Mouse (Mus musculus) MEL (cell line): ENCODE results near the gene Dazl. TPM values are rescaled to one million over a fixed set of nuclear protein-coding genes. Genes with fewer than 3 reads are reported as not detected.

ENCODE experiments used
- DNase-seq: peaks from one replicate; pipeline ENCODE4 v3.0.0; 2011; ENCODE audit warnings: low read depth, low spot score
- H3K27ac ChIP-seq: 2 replicates; pipeline ENCODE4 v1.5.1; 2012; ENCODE audit warnings: low read depth, mild to moderate bottlenecking, control low read depth, low read length, moderate library complexity; ENCODE audit not compliant: control insufficient read depth
- H3K27me3 ChIP-seq, 2 experiments: fragments of 150-350 bp in 1 of 2; sonication (generic) in 1 of 2; 2 replicates each; pipeline ENCODE4 v1.6.1; 2012; ENCODE audit warnings: low read length in 2 of 2, mild to moderate bottlenecking in 2 of 2, improper control_type of control experiment in 1 of 2, moderate library complexity in 1 of 2; ENCODE audit not compliant: insufficient read depth in 2 of 2, control insufficient read depth in 1 of 2
- H3K36me3 ChIP-seq, 2 experiments: 2 replicates each; pipeline ENCODE4 v1.6.1; 2012 to 2014; ENCODE audit warnings: low read length in 2 of 2, improper control_type of control experiment in 1 of 2, inconsistent platforms in 1 of 2, mild to moderate bottlenecking in 1 of 2; ENCODE audit not compliant: insufficient read depth in 2 of 2, control insufficient read depth in 1 of 2
- H3K4me1 ChIP-seq, 2 experiments: fragments of 150-350 bp in 1 of 2; sonication (generic) in 1 of 2; 2 replicates each; pipeline ENCODE4 v1.6.1; 2012; ENCODE audit warnings: low read length in 2 of 2, improper control_type of control experiment in 1 of 2, mild to moderate bottlenecking in 1 of 2; ENCODE audit not compliant: insufficient read depth in 2 of 2, control insufficient read depth in 1 of 2
- H3K4me3 ChIP-seq, 2 experiments: fragments of 150-350 bp in 1 of 2; sonication (generic) in 1 of 2; 2 replicates each; pipeline ENCODE4 v1.5.1; 2012; ENCODE audit warnings: low read depth in 2 of 2, low read length in 2 of 2, mild to moderate bottlenecking in 2 of 2, moderate library complexity in 2 of 2, control low read depth in 1 of 2, improper control_type of control experiment in 1 of 2; ENCODE audit not compliant: control insufficient read depth in 1 of 2, insufficient read depth in 1 of 2
- H3K79me2 ChIP-seq: 2 replicates; pipeline ENCODE4 v1.6.1; 2012; ENCODE audit warnings: mild to moderate bottlenecking, low read length, moderate library complexity; ENCODE audit not compliant: control insufficient read depth, poor library complexity, insufficient read depth
- H3K9ac ChIP-seq: 2 replicates; pipeline ENCODE4 v1.6.1; 2012; ENCODE audit warnings: low read depth, mild to moderate bottlenecking, control low read depth, low read length, moderate library complexity; ENCODE audit not compliant: control insufficient read depth, poor library complexity, severe bottlenecking
- H3K9me3 ChIP-seq: fragments of 150-350 bp; sonication (generic); replicated peaks from 2 replicates; pipeline ENCODE4 v1.6.1; 2012; ENCODE audit warnings: mild to moderate bottlenecking, low read length, improper control_type of control experiment, moderate library complexity; ENCODE audit not compliant: insufficient read depth
- CHD2 ChIP-seq: IDR thresholded peaks from 2 replicates; pipeline ENCODE4 v1.6.1; 2011; ENCODE audit warnings: low read length, improper control_type of control experiment
- CTCF ChIP-seq, 3 experiments: IDR thresholded peaks in 2 of 3; conservative IDR thresholded peaks in 1 of 3; 2 replicates each; pipeline ENCODE4 v1.5.1; 2011 to 2012; ENCODE audit warnings: low read length in 3 of 3, low read depth in 2 of 3, mild to moderate bottlenecking in 2 of 3, improper control_type of control experiment in 1 of 3, inconsistent platforms in 1 of 3, mixed read lengths in 1 of 3, moderate library complexity in 1 of 3; ENCODE audit not compliant: control insufficient read depth in 1 of 3, insufficient read depth in 1 of 3, poor library complexity in 1 of 3, severe bottlenecking in 1 of 3
- ELF1 ChIP-seq: IDR thresholded peaks from 2 replicates; pipeline ENCODE4 v1.6.1; 2014; ENCODE audit warnings: low read depth, mild to moderate bottlenecking, inconsistent platforms, low read length, improper control_type of control experiment, moderate library complexity
- EP300 ChIP-seq, 2 experiments: IDR thresholded peaks; 2 replicates each; pipeline ENCODE4 v1.6.1; 2011; ENCODE audit warnings: improper control_type of control experiment in 2 of 2, low read length in 2 of 2, low read depth in 1 of 2, mild to moderate bottlenecking in 1 of 2
- GATA1 ChIP-seq: IDR thresholded peaks from 2 replicates; pipeline ENCODE4 v1.6.1; 2011; ENCODE audit warnings: low read depth, low read length, improper control_type of control experiment
- HCFC1 ChIP-seq: IDR thresholded peaks from 2 replicates; pipeline ENCODE4 v1.6.1; 2012; ENCODE audit warnings: low read depth, mild to moderate bottlenecking, inconsistent platforms, low read length, improper control_type of control experiment, moderate library complexity
- JUND ChIP-seq: IDR thresholded peaks from 2 replicates; pipeline ENCODE4 v1.6.1; 2011; ENCODE audit warnings: low read depth, mild to moderate bottlenecking, improper control_type of control experiment, low read length
- KAT2A ChIP-seq: conservative IDR thresholded peaks from 2 replicates; pipeline ENCODE4 v1.6.1; 2012; ENCODE audit warnings: low read depth, low read length, improper control_type of control experiment, inconsistent platforms
- MAX ChIP-seq: IDR thresholded peaks from 2 replicates; pipeline ENCODE4 v1.6.1; 2011; ENCODE audit warnings: low read length, improper control_type of control experiment
- MEF2A ChIP-seq: IDR thresholded peaks from 2 replicates; pipeline ENCODE4 v1.6.1; 2014; ENCODE audit warnings: low read depth, mild to moderate bottlenecking, inconsistent platforms, low read length, improper control_type of control experiment; ENCODE audit not compliant: poor library complexity, insufficient replicate concordance, severe bottlenecking; ENCODE audit errors: extremely low read depth
- MYC ChIP-seq: IDR thresholded peaks from 2 replicates; pipeline ENCODE4 v1.6.1; 2011; ENCODE audit warnings: low read depth, mild to moderate bottlenecking, low read length, improper control_type of control experiment, moderate library complexity
- POLR2A ChIP-seq, 2 experiments: IDR thresholded peaks; 2 replicates each; pipeline ENCODE4 v1.6.1; 2011 to 2012; ENCODE audit warnings: low read length in 2 of 2, mild to moderate bottlenecking in 2 of 2, control low read depth in 1 of 2, improper control_type of control experiment in 1 of 2, low read depth in 1 of 2, moderate library complexity in 1 of 2; ENCODE audit not compliant: control insufficient read depth in 1 of 2, insufficient read depth in 1 of 2, poor library complexity in 1 of 2
- POLR2AphosphoS2 ChIP-seq: IDR thresholded peaks from 2 replicates; pipeline ENCODE4 v1.6.1; 2011; ENCODE audit warnings: low read length, improper control_type of control experiment
- POLR2AphosphoS5 ChIP-seq: IDR thresholded peaks from 2 replicates; pipeline ENCODE4 v1.6.1; 2012; ENCODE audit warnings: low read depth, borderline replicate concordance, mild to moderate bottlenecking, inconsistent platforms, low read length, moderate library complexity, mixed read lengths
- RAD21 ChIP-seq: IDR thresholded peaks from 2 replicates; pipeline ENCODE4 v1.6.1; 2011; ENCODE audit warnings: mild to moderate bottlenecking, low read depth, low read length, improper control_type of control experiment
- RCOR1 ChIP-seq: IDR thresholded peaks from 2 replicates; pipeline ENCODE4 v1.6.1; 2012; ENCODE audit warnings: low read depth, mild to moderate bottlenecking, inconsistent platforms, low read length, improper control_type of control experiment
- SIN3A ChIP-seq: IDR thresholded peaks from 2 replicates; pipeline ENCODE4 v1.6.1; 2012; ENCODE audit warnings: low read length, improper control_type of control experiment, inconsistent platforms
- TAL1 ChIP-seq: IDR thresholded peaks from 2 replicates; pipeline ENCODE4 v1.6.1; 2012; ENCODE audit warnings: mild to moderate bottlenecking, inconsistent platforms, low read length, moderate library complexity, mixed read lengths
- UBTF ChIP-seq: IDR thresholded peaks from 2 replicates; pipeline ENCODE4 v1.6.1; 2012; ENCODE audit warnings: low read depth, mild to moderate bottlenecking, inconsistent platforms, low read length, improper control_type of control experiment, moderate library complexity, borderline replicate concordance; ENCODE audit not compliant: insufficient read depth
- polyA plus RNA-seq, 2 experiments: library from polyadenylated mRNA; stranded (reverse) in 1 of 2; unstranded in 1 of 2; fragments of >175 nt in 1 of 2; fragments of >200 nt in 1 of 2; gene quantifications; 2 replicates each; pipeline versions ENCODE4 v1.2.1 to v1.2.4; 2012; ENCODE audit warnings: low replicate concordance in 2 of 2, low read depth in 1 of 2; ENCODE audit not compliant: insufficient read length in 2 of 2, insufficient read depth in 1 of 2, missing spikeins in 1 of 2
- total RNA-seq: library from RNA; depleted of rRNA; stranded (reverse); fragments of 300-350 nt; gene quantifications from 2 replicates; pipeline ENCODE4 v1.2.3, GENCODE M21; 2012

The Dazl gene
- total and polyA plus RNA-seq, 3 experiments = 0.10 to 1.4 TPM; not detected in 1

GRCm38 (mm10) chr17:50235943-50236701 lies 57.3 kb downstream of the Dazl start:
- no peak for TF ChIP-seq CHD2
- TF ChIP-seq POLR2A (IDR thresholded peaks at IDR 0.05; ENCODE audit: control insufficient read depth in 1 of 2, insufficient read depth in 1 of 2, low read depth in 1 of 2, low read length in 2 of 2, poor library complexity in 1 of 2) = no peak
- no peak for TF ChIP-seq CTCF (IDR thresholded peaks at IDR 0.05 in 2 of 3, conservative IDR thresholded peaks at IDR 0.05 in 1 of 3; ENCODE audit: control insufficient read depth in 1 of 3, insufficient read depth in 1 of 3, low read depth in 2 of 3, low read length in 3 of 3, poor library complexity in 1 of 3, severe bottlenecking in 1 of 3)
- no peak for TF ChIP-seq JUND
- no peak for TF ChIP-seq ELF1
- TF ChIP-seq UBTF = no peak
- no peak for TF ChIP-seq MYC
- no peak for TF ChIP-seq GATA1
- TF ChIP-seq MEF2A = no peak
- no peak for TF ChIP-seq RAD21
- TF ChIP-seq HCFC1 = no peak
- TF ChIP-seq RCOR1 = no peak
- TF ChIP-seq TAL1 = no peak

GRCm38 (mm10) chr17:50233956-50234355 lies 59.5 kb downstream of the Dazl start:
- no peak overlapping the region for H3K27ac ChIP-seq
- peaks cover 0 to 7% of the 10 kb centered on the region in 2 experiments; a peak in 2 of 4 replicates for H3K4me1 ChIP-seq
- 0 out of 4 replicates have a peak, but pooled peaks cover 0 to 2% of the 10 kb centered on the region in 2 experiments for H3K36me3 ChIP-seq
- H3K9ac ChIP-seq = no peak overlapping the region
- no peak overlapping the region for H3K4me3 ChIP-seq
- TF ChIP-seq EP300 (IDR thresholded peaks at IDR 0.05; ENCODE audit: low read depth in 1 of 2, low read length in 2 of 2) = no peak
- TF ChIP-seq JUND = no peak
- no peak for TF ChIP-seq KAT2A
- TF ChIP-seq POLR2AphosphoS2 = no peak
- TF ChIP-seq MAX = no peak
- TF ChIP-seq MYC = no peak
- no peak for TF ChIP-seq POLR2AphosphoS5
- TF ChIP-seq RAD21 = no peak
- no peak for TF ChIP-seq SIN3A
- no peaks in the 10 kb centered on the region for H3K27me3 ChIP-seq
- H3K9me3 ChIP-seq = no peaks in the 10 kb centered on the region
- no peak for DNase-seq
- H3K79me2 ChIP-seq = no peaks in the 10 kb centered on the region

More at GRCm38 (mm10) chr17:50235943-50236701, 57.3 kb downstream of the Dazl start:
- no peaks in the 10 kb centered on the region for H3K27me3 ChIP-seq
- H3K4me3 ChIP-seq = no peak overlapping the region
- DNase-seq = no peak
- no peaks in the 10 kb centered on the region for H3K79me2 ChIP-seq
- H3K36me3 ChIP-seq = 0 out of 4 replicates have a peak, but pooled peaks cover 0 to 2% of the 10 kb centered on the region in 2 experiments
- peaks cover 0 to 7% of the 10 kb centered on the region in 2 experiments; a peak in 2 of 4 replicates for H3K4me1 ChIP-seq
- no peak overlapping the region for H3K27ac ChIP-seq
- no peak overlapping the region for H3K9ac ChIP-seq
- no peaks in the 10 kb centered on the region for H3K9me3 ChIP-seq
